Mouse (Mus musculus) retina, postnatal 1 day (tissue): ENCODE data around the gene Isoc2b.
A peak's percentile ranks its signal among the peaks of the same experiment; 100 is the strongest.
"Not testable (repeated sequence)": the region's sequence is repeated elsewhere in the genome, so short reads cannot be mapped to it uniquely, and the experiment has no call there.

Source experiments
- DNase-seq: peaks from one replicate; pipeline ENCODE4 v3.0.0-alpha.2; 2012

Gene Isoc2b

GRCm38 (mm10) chr7:4865579-4866493, 4.2 kb downstream of the Isoc2b start:
- peak; percentile 99 for DNase-seq

- peak; percentile 56 for DNase-seq
These were observed 5.0 kb downstream of the Isoc2b start for GRCm38 (mm10) chr7:4865090-4865489.

- DNase-seq, result no peak
These were observed 5.8 kb downstream of the Isoc2b start for GRCm38 (mm10) chr7:4864130-4864845.

GRCm38 (mm10) chr7:4863541-4864080, 6.4 kb downstream of the Isoc2b start:
- no peak for DNase-seq

- DNase-seq, result no peak
These were observed 7.0 kb downstream of the Isoc2b start for GRCm38 (mm10) chr7:4863041-4863440.

GRCm38 (mm10) chr7:4860926-4861325, 9.1 kb downstream of the Isoc2b start:
- not testable (repeated sequence) for DNase-seq

- DNase-seq, result no peak
These were observed 10.6 kb downstream of the Isoc2b start for GRCm38 (mm10) chr7:4859418-4859978.

GRCm38 (mm10) chr7:4857321-4857720, 12.7 kb downstream of the Isoc2b start:
- no peak for DNase-seq

GRCm38 (mm10) chr7:4856508-4856907, 13.6 kb downstream of the Isoc2b start:
- DNase-seq, result no peak

- DNase-seq, result no peak
These were observed 16.4 kb downstream of the Isoc2b start for GRCm38 (mm10) chr7:4853613-4854012.

- no peak for DNase-seq
These were observed 18.8 kb downstream of the Isoc2b start for GRCm38 (mm10) chr7:4851315-4851688.

- DNase-seq, result no peak
These were observed 19.3 kb downstream of the Isoc2b start for GRCm38 (mm10) chr7:4850621-4851314.

GRCm38 (mm10) chr7:4849372-4849771, 20.7 kb downstream of the Isoc2b start:
- DNase-seq, result no peak

GRCm38 (mm10) chr7:4844917-4845309, 25.1 kb downstream of the Isoc2b start:
- DNase-seq, result peak; percentile 94

GRCm38 (mm10) chr7:4844245-4844916, 25.7 kb downstream of the Isoc2b start, which contains the start of gene Shisa7:
TSS of gene Shisa7 (minus strand) at chr7:4844696.
- no peak for DNase-seq

GRCm38 (mm10) chr7:4843604-4844244, 26.3 kb downstream of the Isoc2b start:
- peak; percentile 76 for DNase-seq

- peak; percentile 63 for DNase-seq
These were observed 27.4 kb downstream of the Isoc2b start for GRCm38 (mm10) chr7:4842634-4843131.

- peak; percentile 38 for DNase-seq
These were observed 28.0 kb downstream of the Isoc2b start for GRCm38 (mm10) chr7:4842077-4842476.

GRCm38 (mm10) chr7:4837639-4838038, 32.4 kb downstream of the Isoc2b start:
- no peak for DNase-seq

GRCm38 (mm10) chr7:4836351-4836792, 33.7 kb downstream of the Isoc2b start:
- peak; percentile 84 for DNase-seq

GRCm38 (mm10) chr7:4835631-4836327, 34.3 kb downstream of the Isoc2b start:
- DNase-seq, result no peak
